Mouse (Mus musculus): ENCODE measurements around the gene Rimbp2. TPM values are rescaled to one million over a fixed set of nuclear protein-coding genes. Genes with fewer than 3 reads are reported as not detected.

The Rimbp2 gene
- polyA plus RNA-seq, 1 experiment from 2014 or later, result 5.1 TPM

DNA sequence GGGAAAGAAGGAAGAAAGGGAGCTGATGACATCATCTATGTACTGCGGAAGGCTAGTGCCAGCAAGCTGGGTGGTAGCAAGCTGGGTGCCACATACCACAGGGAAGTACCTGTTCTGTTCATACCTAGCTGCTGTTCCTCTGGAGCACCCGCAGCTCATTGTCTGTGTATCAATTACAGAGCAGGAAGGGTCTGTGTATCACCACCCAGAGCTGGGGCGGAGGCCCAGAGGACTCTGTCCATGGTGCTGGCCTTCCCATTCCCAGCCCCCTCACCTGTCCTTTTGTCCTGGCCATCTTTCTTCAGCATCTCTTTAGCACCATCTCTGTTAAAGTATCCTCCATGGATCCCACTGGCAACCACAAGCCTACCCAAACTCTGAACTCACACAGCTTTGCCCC is 74.2 kb downstream of the Rimbp2 start:
- Histone ChIP-seq H3K9me3 (ENCODE audit: control insufficient read depth, low read length) (no peaks in the 10 kb centered on the region), H3K36me3 (ENCODE audit: control insufficient read depth, insufficient read depth, low read length) (no peaks in the 10 kb centered on the region), H3K27me3 (ENCODE audit: control insufficient read depth, insufficient read depth, low read length) (no peaks in the 10 kb centered on the region), H3K4me2 (ENCODE audit: low read length) (no peak overlapping the region), H3K4me3 (replicated peaks; ENCODE audit: low read depth, low read length) (no peak overlapping the region), H3K4me1 (ENCODE audit: control insufficient read depth, insufficient read depth, low read length) (peaks cover 13% of the 10 kb centered on the region), H3K27ac (replicated peaks; ENCODE audit: low read depth, low read length) (no peak overlapping the region), H3K9ac (replicated peaks; ENCODE audit: low read length) (no peak overlapping the region)
- ATAC-seq (ENCODE audit: low FRiP score, low TSS enrichment) (no peak), DNase-seq (no peak)
- WGBS, result 42% methylated on average over 3 of the region's 3 CpGs

DNA sequence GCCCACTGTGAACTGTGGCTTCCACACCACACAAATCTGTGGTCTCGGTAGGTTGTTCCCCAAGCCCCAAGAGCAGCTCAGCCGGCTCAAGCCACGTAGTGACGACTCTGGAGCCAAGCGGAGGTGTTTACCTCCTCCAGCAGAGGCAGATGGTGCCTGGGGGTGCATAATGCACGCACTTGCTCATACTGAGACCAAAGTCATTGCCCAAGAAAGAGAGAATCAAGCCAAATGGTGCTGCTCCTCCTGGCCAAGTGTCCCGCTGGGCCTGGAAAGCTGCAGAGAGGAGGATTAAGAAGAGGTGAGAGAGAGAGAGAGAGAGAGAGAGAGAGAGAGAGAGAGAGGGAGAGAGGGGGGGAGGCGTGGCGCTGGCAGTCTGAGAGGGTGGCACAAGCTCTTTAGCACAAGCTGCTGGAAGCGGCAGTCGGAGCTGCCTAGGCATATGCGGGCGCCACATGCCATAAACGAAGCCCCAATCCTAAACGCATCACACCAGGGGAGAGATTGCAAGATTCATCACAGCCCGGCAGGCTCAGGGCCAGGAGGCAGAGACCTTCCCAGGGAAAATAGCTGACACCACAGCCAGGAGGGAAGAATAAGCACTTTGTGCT is 75.8 kb downstream of the Rimbp2 start:
- Histone ChIP-seq H3K4me1 (ENCODE audit: control insufficient read depth, insufficient read depth, low read length) (peaks cover 4% of the 10 kb centered on the region; the same call in 1 of the 2 replicates), H3K4me3 (replicated peaks; ENCODE audit: low read depth, low read length) (no peak overlapping the region), H3K27ac (replicated peaks; ENCODE audit: low read depth, low read length) (0 out of 2 replicates have a peak overlapping the region, but pooled peaks have one; percentile 26), H3K9me3 (ENCODE audit: control insufficient read depth, low read length) (no peaks in the 10 kb centered on the region), H3K4me2 (ENCODE audit: low read length) (no peak overlapping the region), H3K9ac (replicated peaks; ENCODE audit: low read length) (no peak overlapping the region), H3K27me3 (ENCODE audit: control insufficient read depth, insufficient read depth, low read length) (no peaks in the 10 kb centered on the region), H3K36me3 (ENCODE audit: control insufficient read depth, insufficient read depth, low read length) (no peaks in the 10 kb centered on the region)
- DNase-seq (peak; percentile 55), ATAC-seq (ENCODE audit: low FRiP score, low TSS enrichment) (no peak)
- 18% methylated on average over 16 of the region's 16 CpGs for WGBS

DNA sequence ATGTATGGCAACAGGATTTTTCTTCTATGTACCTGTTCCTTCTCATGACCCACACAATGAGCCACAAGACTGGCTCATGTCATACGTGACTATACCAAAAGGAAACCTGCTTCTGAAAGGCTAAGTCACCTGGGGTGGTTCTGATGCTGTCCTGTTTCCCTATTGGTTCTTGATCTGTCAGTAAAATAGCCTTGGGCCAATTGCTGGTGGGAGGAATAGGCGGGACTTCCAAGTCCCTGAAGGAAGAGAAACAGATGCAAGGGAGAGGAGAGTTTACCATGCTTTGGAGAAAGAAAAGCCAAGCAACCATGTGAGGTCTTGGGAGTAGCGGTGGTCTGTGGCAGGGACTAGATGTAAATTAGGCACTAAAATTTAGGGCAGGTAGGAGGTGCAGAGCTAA is 81.6 kb downstream of the Rimbp2 start:
- Histone ChIP-seq H3K9me3 (ENCODE audit: control insufficient read depth, low read length) (no peaks in the 10 kb centered on the region), H3K9ac (replicated peaks; ENCODE audit: low read length) (no peak overlapping the region), H3K4me3 (replicated peaks; ENCODE audit: low read depth, low read length) (no peak overlapping the region), H3K4me2 (ENCODE audit: low read length) (no peak overlapping the region), H3K27ac (replicated peaks; ENCODE audit: low read depth, low read length) (no peak overlapping the region), H3K4me1 (ENCODE audit: control insufficient read depth, insufficient read depth, low read length) (no peaks in the 10 kb centered on the region), H3K27me3 (ENCODE audit: control insufficient read depth, insufficient read depth, low read length) (no peaks in the 10 kb centered on the region), H3K36me3 (ENCODE audit: control insufficient read depth, insufficient read depth, low read length) (no peaks in the 10 kb centered on the region)
- WGBS, result 61% methylated on average over 3 of the region's 3 CpGs
- DNase-seq (no peak), ATAC-seq (ENCODE audit: low FRiP score, low TSS enrichment) (no peak)

DNA sequence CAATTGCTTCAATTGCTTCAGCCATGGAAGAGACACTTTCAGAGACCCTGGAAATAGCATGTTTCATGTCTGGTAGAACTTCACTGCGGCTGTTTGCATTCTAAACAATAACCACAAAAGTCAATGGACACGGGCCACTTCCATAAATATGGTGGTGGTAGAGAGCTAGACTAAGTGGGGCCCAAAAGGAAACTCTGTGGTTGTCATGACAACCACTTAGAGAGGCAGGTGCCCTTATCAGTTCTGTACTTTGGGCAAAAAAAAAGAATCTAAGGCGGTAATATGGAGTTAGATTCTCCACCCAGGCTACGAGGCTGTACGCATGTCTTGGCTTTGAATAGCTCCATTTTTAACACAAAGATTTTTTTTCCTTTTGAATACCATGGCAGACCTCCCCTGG is 86.5 kb downstream of the Rimbp2 start:
- DNase-seq (peak; percentile 37), ATAC-seq (ENCODE audit: low FRiP score, low TSS enrichment) (no peak)
- 77% methylated on average over 5 of the region's 5 CpGs for WGBS
- Histone ChIP-seq H3K36me3 (ENCODE audit: control insufficient read depth, insufficient read depth, low read length) (no peaks in the 10 kb centered on the region), H3K4me2 (ENCODE audit: low read length) (no peak overlapping the region), H3K4me1 (ENCODE audit: control insufficient read depth, insufficient read depth, low read length) (no peaks in the 10 kb centered on the region), H3K27me3 (ENCODE audit: control insufficient read depth, insufficient read depth, low read length) (no peaks in the 10 kb centered on the region), H3K9me3 (ENCODE audit: control insufficient read depth, low read length) (no peaks in the 10 kb centered on the region), H3K9ac (replicated peaks; ENCODE audit: low read length) (no peak overlapping the region), H3K27ac (replicated peaks; ENCODE audit: low read depth, low read length) (no peak overlapping the region), H3K4me3 (replicated peaks; ENCODE audit: low read depth, low read length) (no peak overlapping the region)

DNA sequence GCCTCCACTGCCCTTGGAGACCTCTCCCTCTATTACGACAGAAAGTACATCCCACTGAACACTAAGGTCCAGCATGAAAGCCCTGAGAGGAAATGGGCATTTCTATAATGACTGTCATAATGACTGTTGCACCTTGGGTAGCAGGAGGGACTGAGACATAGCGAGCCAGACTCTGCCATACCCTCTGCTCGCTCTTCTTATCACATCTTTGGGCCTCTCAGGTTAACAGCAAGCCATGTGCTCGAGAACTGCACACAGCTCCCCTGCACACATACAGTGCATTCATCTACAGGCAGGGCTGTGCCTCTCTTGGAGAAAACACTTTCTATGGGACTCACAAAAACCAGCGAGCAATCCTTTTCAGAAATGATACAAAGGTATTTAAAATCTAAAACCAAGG is 87.0 kb downstream of the Rimbp2 start:
- no peak overlapping the region for H3K4me2 ChIP-seq (ENCODE audit: low read length)
- ATAC-seq (ENCODE audit: low FRiP score, low TSS enrichment) (no peak), DNase-seq (no peak)
- no peaks in the 10 kb centered on the region for H3K4me1 ChIP-seq (ENCODE audit: control insufficient read depth, insufficient read depth, low read length)
- no peaks in the 10 kb centered on the region for H3K9me3 ChIP-seq (ENCODE audit: control insufficient read depth, low read length)
- H3K4me3 ChIP-seq (replicated peaks; ENCODE audit: low read depth, low read length), result no peak overlapping the region
- H3K9ac ChIP-seq (replicated peaks; ENCODE audit: low read length), result no peak overlapping the region
- H3K27me3 ChIP-seq (ENCODE audit: control insufficient read depth, insufficient read depth, low read length), result no peaks in the 10 kb centered on the region
- WGBS, result 86% methylated on average over 5 of the region's 5 CpGs
- no peaks in the 10 kb centered on the region for H3K36me3 ChIP-seq (ENCODE audit: control insufficient read depth, insufficient read depth, low read length)
- H3K27ac ChIP-seq (replicated peaks; ENCODE audit: low read depth, low read length), result no peak overlapping the region

DNA sequence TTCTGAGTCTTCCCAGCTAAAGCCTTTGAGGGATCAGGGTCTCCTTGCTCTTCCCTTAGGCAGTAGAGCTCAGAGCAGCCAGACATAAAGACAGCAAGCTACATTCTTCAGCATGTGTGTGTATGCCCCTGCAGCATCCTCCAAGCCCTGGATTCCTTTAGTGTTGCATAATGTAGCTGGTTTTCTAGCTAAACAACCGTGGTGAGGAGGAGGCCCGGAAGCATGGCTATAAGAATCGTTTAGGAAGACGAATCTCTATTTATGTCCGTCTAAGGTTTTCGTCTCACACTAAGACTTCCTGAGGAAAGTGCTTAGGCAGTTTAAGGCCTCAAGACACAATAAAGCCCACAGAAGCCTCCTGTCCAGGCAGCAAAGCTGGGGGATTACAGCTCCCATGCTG is 89.8 kb downstream of the Rimbp2 start:
- no peak overlapping the region for H3K4me3 ChIP-seq (replicated peaks; ENCODE audit: low read depth, low read length)
- no peak overlapping the region for H3K4me2 ChIP-seq (ENCODE audit: low read length)
- 38% methylated on average over 6 of the region's 6 CpGs for WGBS
- H3K27me3 ChIP-seq (ENCODE audit: control insufficient read depth, insufficient read depth, low read length), result no peaks in the 10 kb centered on the region
- H3K4me1 ChIP-seq (ENCODE audit: control insufficient read depth, insufficient read depth, low read length), result no peaks in the 10 kb centered on the region
- no peaks in the 10 kb centered on the region for H3K36me3 ChIP-seq (ENCODE audit: control insufficient read depth, insufficient read depth, low read length)
- no peak overlapping the region for H3K27ac ChIP-seq (replicated peaks; ENCODE audit: low read depth, low read length)
- no peak overlapping the region for H3K9ac ChIP-seq (replicated peaks; ENCODE audit: low read length)
- no peak for ATAC-seq (ENCODE audit: low FRiP score, low TSS enrichment)
- no peaks in the 10 kb centered on the region for H3K9me3 ChIP-seq (ENCODE audit: control insufficient read depth, low read length)
- DNase-seq, result peak; percentile 29

DNA sequence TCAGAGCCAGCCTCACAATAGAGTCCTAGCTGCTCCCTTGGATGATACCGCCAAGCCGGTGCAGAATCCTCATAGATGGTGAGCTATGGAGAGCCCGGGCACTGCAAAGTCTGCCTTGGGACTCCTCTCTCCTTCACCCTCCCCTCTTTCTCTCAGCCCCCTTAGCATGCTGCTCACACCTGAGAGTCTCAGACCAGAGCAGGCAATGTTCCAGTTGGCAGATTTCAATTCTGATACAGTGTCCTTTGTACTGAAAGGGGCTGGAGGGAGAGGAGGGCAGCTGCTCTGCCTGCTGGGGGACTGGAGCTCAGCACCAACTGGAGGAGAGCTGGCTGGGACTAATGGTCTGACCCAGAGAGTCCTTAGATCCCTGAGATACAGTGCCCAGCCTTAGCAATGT is 92.4 kb downstream of the Rimbp2 start:
- DNase-seq (peak; percentile 44), ATAC-seq (ENCODE audit: low FRiP score, low TSS enrichment) (no peak)
- no peak overlapping the region for H3K27ac ChIP-seq (replicated peaks; ENCODE audit: low read depth, low read length)
- no peak overlapping the region for H3K9ac ChIP-seq (replicated peaks; ENCODE audit: low read length)
- no peaks in the 10 kb centered on the region for H3K4me1 ChIP-seq (ENCODE audit: control insufficient read depth, insufficient read depth, low read length)
- no peaks in the 10 kb centered on the region for H3K27me3 ChIP-seq (ENCODE audit: control insufficient read depth, insufficient read depth, low read length)
- 88% methylated on average over 3 of the region's 3 CpGs for WGBS
- no peaks in the 10 kb centered on the region for H3K9me3 ChIP-seq (ENCODE audit: control insufficient read depth, low read length)
- H3K4me2 ChIP-seq (ENCODE audit: low read length), result no peak overlapping the region
- no peak overlapping the region for H3K4me3 ChIP-seq (replicated peaks; ENCODE audit: low read depth, low read length)
- no peaks in the 10 kb centered on the region for H3K36me3 ChIP-seq (ENCODE audit: control insufficient read depth, insufficient read depth, low read length)

DNA sequence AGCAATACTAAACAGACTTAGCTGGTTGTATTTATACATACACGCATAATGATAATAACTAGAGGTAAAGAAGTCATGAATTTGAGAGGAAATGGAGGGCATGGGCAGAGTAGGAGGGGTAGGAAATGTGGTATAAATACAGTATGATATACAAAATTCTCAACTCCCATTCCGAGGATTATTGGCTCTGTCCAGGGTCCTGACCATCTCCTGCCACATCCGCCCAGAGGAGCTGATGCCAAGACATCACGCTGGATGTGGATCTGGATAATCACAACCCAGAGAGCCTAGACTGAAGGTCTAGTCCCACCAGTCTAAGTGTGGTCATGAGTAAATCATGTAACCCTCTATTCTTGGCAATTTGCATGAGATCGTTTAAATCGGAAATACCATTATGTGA is 100.5 kb downstream of the Rimbp2 start:
- DNase-seq, result no peak
- no peaks in the 10 kb centered on the region for H3K27me3 ChIP-seq (ENCODE audit: control insufficient read depth, insufficient read depth, low read length)
- ATAC-seq (ENCODE audit: low FRiP score, low TSS enrichment), result no peak
- no peak overlapping the region for H3K27ac ChIP-seq (replicated peaks; ENCODE audit: low read depth, low read length)
- H3K36me3 ChIP-seq (ENCODE audit: control insufficient read depth, insufficient read depth, low read length), result no peaks in the 10 kb centered on the region
- H3K4me3 ChIP-seq (replicated peaks; ENCODE audit: low read depth, low read length), result no peak overlapping the region
- H3K9ac ChIP-seq (replicated peaks; ENCODE audit: low read length), result no peak overlapping the region
- H3K9me3 ChIP-seq (ENCODE audit: control insufficient read depth, low read length), result no peaks in the 10 kb centered on the region
- WGBS, result 73% methylated on average over 6 of the region's 6 CpGs
- no peak overlapping the region for H3K4me2 ChIP-seq (ENCODE audit: low read length)
- H3K4me1 ChIP-seq (ENCODE audit: control insufficient read depth, insufficient read depth, low read length), result no peaks in the 10 kb centered on the region

DNA sequence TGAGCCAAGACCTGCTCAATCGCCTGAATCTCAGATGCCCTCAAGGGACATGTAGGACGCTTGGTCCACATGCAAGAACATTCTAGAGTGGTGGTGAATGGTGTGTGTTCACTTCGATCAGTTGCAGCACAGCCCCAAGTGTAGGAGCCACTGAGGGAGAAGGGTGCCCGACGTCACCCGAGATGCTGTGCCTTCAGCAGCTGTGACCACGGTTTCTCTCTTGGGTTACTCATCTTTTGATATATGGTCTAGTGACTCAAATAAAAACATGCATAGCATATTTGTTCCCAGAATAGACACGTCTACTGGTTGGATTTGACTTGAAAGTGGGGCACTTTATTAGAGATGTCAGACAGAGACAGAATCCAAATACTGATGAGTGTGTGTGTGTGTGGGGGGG is 105.5 kb downstream of the Rimbp2 start:
- Histone ChIP-seq H3K4me3 (replicated peaks; ENCODE audit: low read depth, low read length) (no peak overlapping the region), H3K4me1 (ENCODE audit: control insufficient read depth, insufficient read depth, low read length) (no peaks in the 10 kb centered on the region), H3K27ac (replicated peaks; ENCODE audit: low read depth, low read length) (no peak overlapping the region), H3K9me3 (ENCODE audit: control insufficient read depth, low read length) (no peaks in the 10 kb centered on the region), H3K9ac (replicated peaks; ENCODE audit: low read length) (no peak overlapping the region), H3K4me2 (ENCODE audit: low read length) (no peak overlapping the region), H3K36me3 (ENCODE audit: control insufficient read depth, insufficient read depth, low read length) (no peaks in the 10 kb centered on the region), H3K27me3 (ENCODE audit: control insufficient read depth, insufficient read depth, low read length) (no peaks in the 10 kb centered on the region)
- DNase-seq (no peak), ATAC-seq (ENCODE audit: low FRiP score, low TSS enrichment) (no peak)
- 84% methylated on average over 8 of the region's 8 CpGs for WGBS

Data from midbrain, embryonic 14.5 days (tissue).